Mouse (Mus musculus): Measurements from ENCODE around the gene Atp8a2. TPM values are rescaled to one million over a fixed set of nuclear protein-coding genes. Genes with fewer than 3 reads are reported as not detected.

Atp8a2 gene
- polyA plus RNA-seq, 1 experiment, result 0.36 TPM

- 85% methylated on average over 9 of the region's 9 CpGs for WGBS
- no peak overlapping the region for H3K27ac ChIP-seq (ENCODE audit: insufficient read depth, low read depth, low read length)
Observed at GRCm38 (mm10) chr14:60131196-60131876, 65.6 kb downstream of the Atp8a2 start.

DNA sequence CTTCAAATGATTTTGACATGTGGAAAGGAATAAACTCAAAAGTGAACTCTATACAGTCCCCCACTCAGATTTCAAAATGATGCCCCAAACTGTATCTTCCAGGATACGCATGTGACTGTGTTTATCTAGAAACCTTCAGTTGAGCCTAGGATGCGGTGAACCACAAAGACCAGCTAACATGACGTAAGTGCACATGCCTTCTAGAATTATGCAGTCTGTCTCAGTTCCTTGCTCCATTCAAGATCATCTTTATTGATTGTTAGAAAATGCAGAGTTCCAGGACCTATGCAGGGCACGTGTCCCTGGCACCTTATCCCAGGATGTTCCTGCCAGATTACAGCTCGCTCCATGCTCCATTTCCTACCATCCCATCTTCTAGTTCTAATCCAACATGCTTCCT is 67.4 kb downstream of the Atp8a2 start:
- TF ChIP-seq CTCF (conservative IDR thresholded peaks at IDR 0.05; ENCODE audit: insufficient read depth, insufficient read length, low read depth, low read length) (no peak), POLR2A (IDR thresholded peaks at IDR 0.05; ENCODE audit: low read depth, low read length) (no peak)
- DNase-seq, result no peak
- 85% methylated on average over 5 of the region's 5 CpGs for WGBS
- no peaks in the 10 kb centered on the region for H3K27me3 ChIP-seq (replicated peaks; ENCODE audit: control insufficient read depth, insufficient read depth, low read length)
- H3K4me3 ChIP-seq (ENCODE audit: insufficient read depth, low read depth, low read length), result no peak overlapping the region
- H3K27ac ChIP-seq (ENCODE audit: insufficient read depth, low read depth, low read length), result no peak overlapping the region
- H3K4me1 ChIP-seq (ENCODE audit: control insufficient read depth, insufficient read depth, low read length), result no peaks in the 10 kb centered on the region
- no peaks in the 10 kb centered on the region for H3K36me3 ChIP-seq (ENCODE audit: control insufficient read depth, insufficient read depth, low read length)

More at GRCm38 (mm10) chr14:60131196-60131876, 65.6 kb downstream of the Atp8a2 start:
- no peak for DNase-seq
- TF ChIP-seq POLR2A (IDR thresholded peaks at IDR 0.05; ENCODE audit: low read depth, low read length), result no peak
- no peak for TF ChIP-seq CTCF (conservative IDR thresholded peaks at IDR 0.05; ENCODE audit: insufficient read depth, insufficient read length, low read depth, low read length)
- Histone ChIP-seq H3K27me3 (replicated peaks; ENCODE audit: control insufficient read depth, insufficient read depth, low read length) (no peaks in the 10 kb centered on the region), H3K36me3 (ENCODE audit: control insufficient read depth, insufficient read depth, low read length) (no peaks in the 10 kb centered on the region), H3K4me1 (ENCODE audit: control insufficient read depth, insufficient read depth, low read length) (no peaks in the 10 kb centered on the region), H3K4me3 (ENCODE audit: insufficient read depth, low read depth, low read length) (no peak overlapping the region)

- TF ChIP-seq CTCF (conservative IDR thresholded peaks at IDR 0.05; ENCODE audit: insufficient read depth, insufficient read length, low read depth, low read length) (no peak), POLR2A (IDR thresholded peaks at IDR 0.05; ENCODE audit: low read depth, low read length) (no peak)
- no peak for DNase-seq
- 85% methylated on average over 9 of the region's 9 CpGs for WGBS
Observed at GRCm38 (mm10) chr14:60125202-60125601, 71.8 kb downstream of the Atp8a2 start.

GRCm38 (mm10) chr14:60121572-60121971 is 75.4 kb downstream of the Atp8a2 start:
- H3K27ac ChIP-seq (ENCODE audit: insufficient read depth, low read depth, low read length), result no peak overlapping the region
- 65% methylated on average over 10 of the region's 10 CpGs for whole genome bisulfite sequencing
- no peaks in the 10 kb centered on the region for H3K36me3 ChIP-seq (ENCODE audit: control insufficient read depth, insufficient read depth, low read length)
- H3K4me3 ChIP-seq (ENCODE audit: insufficient read depth, low read depth, low read length), result no peak overlapping the region
- DNase-seq, result no peak
- TF ChIP-seq POLR2A (IDR thresholded peaks at IDR 0.05; ENCODE audit: low read depth, low read length) (no peak), CTCF (conservative IDR thresholded peaks at IDR 0.05; ENCODE audit: insufficient read depth, insufficient read length, low read depth, low read length) (no peak)
- no peaks in the 10 kb centered on the region for H3K27me3 ChIP-seq (replicated peaks; ENCODE audit: control insufficient read depth, insufficient read depth, low read length)
- no peaks in the 10 kb centered on the region for H3K4me1 ChIP-seq (ENCODE audit: control insufficient read depth, insufficient read depth, low read length)

More at GRCm38 (mm10) chr14:60125202-60125601, 71.8 kb downstream of the Atp8a2 start:
- H3K27ac ChIP-seq (ENCODE audit: insufficient read depth, low read depth, low read length), result no peak overlapping the region
- no peaks in the 10 kb centered on the region for H3K36me3 ChIP-seq (ENCODE audit: control insufficient read depth, insufficient read depth, low read length)
- H3K4me1 ChIP-seq (ENCODE audit: control insufficient read depth, insufficient read depth, low read length), result no peaks in the 10 kb centered on the region
- H3K27me3 ChIP-seq (replicated peaks; ENCODE audit: control insufficient read depth, insufficient read depth, low read length), result no peaks in the 10 kb centered on the region
- H3K4me3 ChIP-seq (ENCODE audit: insufficient read depth, low read depth, low read length), result no peak overlapping the region

GRCm38 (mm10) chr14:60117792-60118585 is 79.0 kb downstream of the Atp8a2 start:
- WGBS, result 80% methylated on average over 9 of the region's 9 CpGs
- no peak for TF ChIP-seq CTCF (conservative IDR thresholded peaks at IDR 0.05; ENCODE audit: insufficient read depth, insufficient read length, low read depth, low read length)
- no peak for TF ChIP-seq POLR2A (IDR thresholded peaks at IDR 0.05; ENCODE audit: low read depth, low read length)

GRCm38 (mm10) chr14:60086808-60087725 is 109.9 kb downstream of the Atp8a2 start:
- DNase-seq, result peak; percentile 6
- Histone ChIP-seq H3K27ac (ENCODE audit: insufficient read depth, low read depth, low read length) (no peak overlapping the region), H3K4me3 (ENCODE audit: insufficient read depth, low read depth, low read length) (no peak overlapping the region), H3K4me1 (ENCODE audit: control insufficient read depth, insufficient read depth, low read length) (no peaks in the 10 kb centered on the region), H3K27me3 (replicated peaks; ENCODE audit: control insufficient read depth, insufficient read depth, low read length) (peaks cover 2% of the 10 kb centered on the region; the same call in 1 of the 2 replicates), H3K36me3 (ENCODE audit: control insufficient read depth, insufficient read depth, low read length) (no peaks in the 10 kb centered on the region)
- TF ChIP-seq CTCF (conservative IDR thresholded peaks at IDR 0.05; ENCODE audit: insufficient read depth, insufficient read length, low read depth, low read length) (no peak), POLR2A (IDR thresholded peaks at IDR 0.05; ENCODE audit: low read depth, low read length) (no peak)
- 15% methylated on average over 30 of the region's 33 CpGs for WGBS

More at GRCm38 (mm10) chr14:60117792-60118585, 79.0 kb downstream of the Atp8a2 start:
- Histone ChIP-seq H3K27ac (ENCODE audit: insufficient read depth, low read depth, low read length) (no peak overlapping the region), H3K4me3 (ENCODE audit: insufficient read depth, low read depth, low read length) (no peak overlapping the region), H3K4me1 (ENCODE audit: control insufficient read depth, insufficient read depth, low read length) (no peaks in the 10 kb centered on the region), H3K36me3 (ENCODE audit: control insufficient read depth, insufficient read depth, low read length) (no peaks in the 10 kb centered on the region), H3K27me3 (replicated peaks; ENCODE audit: control insufficient read depth, insufficient read depth, low read length) (no peaks in the 10 kb centered on the region)
- no peak for DNase-seq

Data from kidney, adult 2 months (tissue).